Mouse (Mus musculus) stomach, postnatal 0 days (tissue): ENCODE data around the gene Fcrla.

Experiments used
- CTCF ChIP-seq: IDR thresholded peaks from 2 replicates; pipeline ENCODE4 v1.5.1; 2016; ENCODE audit warnings: antibody characterized with exemption, low read depth, mild to moderate bottlenecking, moderate library complexity
- EP300 ChIP-seq: optimal IDR thresholded peaks from 2 replicates; pipeline ENCODE3; 2016; ENCODE audit warnings: antibody characterized with exemption

GRCm38 (mm10) chr1:170974736-170975135 lies 47.4 kb upstream of the Fcrla start:
- TF ChIP-seq EP300 (no peak), CTCF (no peak)
